Mouse (Mus musculus) embryonic facial prominence, embryonic 13.5 days (tissue): ENCODE measurements at regions not wholly inside any gene's neighbourhood (a gene's known extent, or its start where the extent isn't known, plus 50 kb on each side); places are given as distances from the start of the nearest gene placed in this dataset.
A peak's percentile ranks its signal among the peaks of the same experiment; 100 is the strongest.

Experiments
- ATAC-seq: fragments of 200-750 bp; cut with Nextera tagmentation; 2 replicates; pipeline ENCODE4 v1.8.0; 2017; ENCODE audit warnings: low read depth; ENCODE audit not compliant: insufficient number of reproducible peaks, insufficient read depth, low FRiP score, low TSS enrichment
- H3K27ac ChIP-seq: fragments of 300-500 bp; sonication (generic); 2 replicates; pipeline ENCODE4 v1.5.1; 2015; ENCODE audit warnings: moderate library complexity, mild to moderate bottlenecking, inconsistent platforms
- H3K27me3 ChIP-seq: fragments of 300-500 bp; sonication (generic); 2 replicates; pipeline ENCODE4 v1.6.1; 2015; ENCODE audit warnings: mild to moderate bottlenecking, inconsistent platforms
- H3K36me3 ChIP-seq: fragments of 300-500 bp; sonication (generic); 2 replicates; pipeline ENCODE4 v1.6.1; 2015; ENCODE audit warnings: mild to moderate bottlenecking, inconsistent platforms
- H3K4me1 ChIP-seq: fragments of 300-500 bp; sonication (generic); 2 replicates; pipeline ENCODE4 v1.6.1; 2015; ENCODE audit warnings: inconsistent platforms
- H3K4me2 ChIP-seq: fragments of 300-500 bp; sonication (generic); 2 replicates; pipeline ENCODE4 v1.6.1; 2015; ENCODE audit warnings: moderate library complexity, mild to moderate bottlenecking, inconsistent platforms
- H3K4me3 ChIP-seq: fragments of 300-500 bp; sonication (generic); 2 replicates; pipeline ENCODE4 v1.5.1; 2015; ENCODE audit warnings: mild to moderate bottlenecking, inconsistent platforms
- H3K9ac ChIP-seq: fragments of 300-500 bp; sonication (generic); 2 replicates; pipeline ENCODE4 v1.6.1; 2015; ENCODE audit warnings: mild to moderate bottlenecking, inconsistent platforms
- H3K9me3 ChIP-seq: fragments of 300-500 bp; sonication (generic); 2 replicates; pipeline ENCODE4 v1.6.1; 2016; ENCODE audit warnings: inconsistent platforms
- WGBS: fragments of 180-500 bp; shearing (Covaris S2); methylation state at CpG from one replicate; pipeline ENCODE4 v1.1.7; 2015; ENCODE audit warnings: mixed read lengths; 5-methylcytosine and 5-hydroxymethylcytosine counted together

GRCm38 (mm10) chr5:119477926-119478325 is 192.5 kb upstream of the Tbx3 start:
- H3K4me1 ChIP-seq: peaks cover 18% of the 10 kb centered on the region
- H3K9me3 ChIP-seq: no peaks in the 10 kb centered on the region
- ATAC-seq: no peak

GRCm38 (mm10) chr5:119478331-119478730 is 192.1 kb upstream of the Tbx3 start:
- Histone ChIP-seq H3K4me2 (no peak overlapping the region), H3K4me3 (no peak overlapping the region), H3K9ac (no peak overlapping the region), H3K4me1 (peaks cover 18% of the 10 kb centered on the region), H3K27ac (no peak overlapping the region), H3K27me3 (no peaks in the 10 kb centered on the region), H3K36me3 (no peaks in the 10 kb centered on the region), H3K9me3 (no peaks in the 10 kb centered on the region)
- 79% methylated on average over 4 of the region's 4 CpGs for WGBS
- ATAC-seq: no peak

More at GRCm38 (mm10) chr5:119477926-119478325, 192.5 kb upstream of the Tbx3 start:
- Histone ChIP-seq H3K36me3 (no peaks in the 10 kb centered on the region), H3K27me3 (no peaks in the 10 kb centered on the region), H3K27ac (no peak overlapping the region), H3K4me2 (no peak overlapping the region), H3K9ac (no peak overlapping the region), H3K4me3 (no peak overlapping the region)
- 82% methylated on average over 2 of the region's 2 CpGs for WGBS

- 42% methylated on average over 28 of the region's 28 CpGs for WGBS
- ATAC-seq: no peak
- H3K27me3 ChIP-seq: no peaks in the 10 kb centered on the region; the same call in 1 of the 2 replicates
- H3K4me3 ChIP-seq: no peak overlapping the region
- no peak overlapping the region for H3K4me2 ChIP-seq
- H3K27ac ChIP-seq: peak overlapping the region; percentile 39
- no peak overlapping the region for H3K9ac ChIP-seq
- no peaks in the 10 kb centered on the region for H3K36me3 ChIP-seq
- no peaks in the 10 kb centered on the region for H3K9me3 ChIP-seq
- H3K4me1 ChIP-seq: peaks cover 18% of the 10 kb centered on the region
Measured at GRCm38 (mm10) chr5:119480191-119481190, 190.0 kb upstream of the Tbx3 start.

GRCm38 (mm10) chr5:119483706-119484105 is 186.8 kb upstream of the Tbx3 start:
- Histone ChIP-seq H3K36me3 (no peaks in the 10 kb centered on the region), H3K27me3 (no peaks in the 10 kb centered on the region; the same call in 1 of the 2 replicates), H3K9ac (no peak overlapping the region), H3K4me3 (no peak overlapping the region), H3K9me3 (no peaks in the 10 kb centered on the region), H3K27ac (no peak overlapping the region), H3K4me2 (no peak overlapping the region), H3K4me1 (peaks cover 18% of the 10 kb centered on the region)
- 88% methylated on average over 8 of the region's 8 CpGs for WGBS
- no peak for ATAC-seq

- no peaks in the 10 kb centered on the region for H3K9me3 ChIP-seq
- ATAC-seq: no peak
- no peak overlapping the region for H3K4me2 ChIP-seq
- no peak overlapping the region for H3K9ac ChIP-seq
- no peaks in the 10 kb centered on the region; the same call in 1 of the 2 replicates for H3K27me3 ChIP-seq
- no peak overlapping the region for H3K27ac ChIP-seq
- no peaks in the 10 kb centered on the region for H3K4me1 ChIP-seq
- H3K36me3 ChIP-seq: no peaks in the 10 kb centered on the region
- no peak overlapping the region for H3K4me3 ChIP-seq
Measured at GRCm38 (mm10) chr5:119486196-119486595, 184.3 kb upstream of the Tbx3 start.

- ATAC-seq: no peak
- no peaks in the 10 kb centered on the region for H3K4me1 ChIP-seq
- H3K27ac ChIP-seq: no peak overlapping the region
- H3K4me2 ChIP-seq: no peak overlapping the region
- H3K36me3 ChIP-seq: no peaks in the 10 kb centered on the region
- H3K4me3 ChIP-seq: no peak overlapping the region
- H3K9ac ChIP-seq: no peak overlapping the region
- no peaks in the 10 kb centered on the region; the same call in 1 of the 2 replicates for H3K27me3 ChIP-seq
- 68% methylated on average over 8 of the region's 8 CpGs for WGBS
- H3K9me3 ChIP-seq: no peaks in the 10 kb centered on the region
Measured at GRCm38 (mm10) chr5:119487184-119487583, 183.3 kb upstream of the Tbx3 start.

DNA sequence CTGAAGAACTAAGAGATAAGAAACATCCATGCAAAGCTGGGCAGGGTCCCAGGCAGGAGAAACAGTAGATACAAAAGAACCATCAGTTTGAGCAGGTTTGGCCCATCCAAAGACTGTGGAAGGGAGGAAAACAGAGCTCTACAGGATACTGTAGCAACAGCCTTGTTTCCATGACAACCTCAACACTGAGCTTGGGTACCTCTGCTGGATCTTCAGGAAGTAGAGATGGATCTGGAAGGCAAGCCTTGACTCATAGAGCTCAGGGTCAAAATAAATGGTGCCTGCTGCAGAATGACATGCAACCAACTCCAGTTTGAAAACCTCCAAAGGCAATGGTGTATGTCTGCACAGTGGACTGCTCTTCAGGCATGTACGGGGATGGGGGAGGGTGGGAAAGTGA is 173.0 kb upstream of the Tbx3 start:
- WGBS: 77% methylated on average over 1 of the region's 1 CpGs
- Histone ChIP-seq H3K27ac (no peak overlapping the region), H3K9me3 (no peaks in the 10 kb centered on the region), H3K4me3 (no peak overlapping the region), H3K9ac (no peak overlapping the region), H3K36me3 (no peaks in the 10 kb centered on the region), H3K27me3 (no peaks in the 10 kb centered on the region), H3K4me1 (no peaks in the 10 kb centered on the region), H3K4me2 (no peak overlapping the region)
- ATAC-seq: no peak

- H3K4me1 ChIP-seq: no peaks in the 10 kb centered on the region
- no peak overlapping the region for H3K4me2 ChIP-seq
- no peak overlapping the region for H3K4me3 ChIP-seq
- H3K9ac ChIP-seq: no peak overlapping the region
- H3K27ac ChIP-seq: no peak overlapping the region
- WGBS: 74% methylated on average over 6 of the region's 6 CpGs
- H3K9me3 ChIP-seq: no peaks in the 10 kb centered on the region
- no peaks in the 10 kb centered on the region for H3K27me3 ChIP-seq
- no peak for ATAC-seq
- no peaks in the 10 kb centered on the region for H3K36me3 ChIP-seq
Measured at GRCm38 (mm10) chr5:119498431-119498830, 172.0 kb upstream of the Tbx3 start.

DNA sequence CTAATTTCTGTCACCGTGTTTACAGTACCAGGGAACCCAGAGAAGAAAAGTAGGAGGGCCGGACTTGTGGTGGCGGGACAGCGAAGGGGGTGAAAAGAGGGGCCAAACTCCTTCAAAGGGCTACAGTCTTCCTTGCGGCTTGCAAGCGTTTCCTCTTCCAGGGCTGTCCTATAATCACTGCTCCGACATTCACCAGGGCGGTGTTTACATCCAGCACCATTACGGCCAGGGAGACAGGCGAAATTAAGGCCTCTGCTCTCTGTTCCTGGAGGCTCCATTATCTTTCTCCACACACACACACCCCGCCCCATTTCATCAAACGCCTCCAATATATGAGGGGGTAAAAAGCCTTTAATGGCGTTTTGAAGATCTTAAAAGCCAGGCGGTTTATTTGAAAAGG is 162.8 kb upstream of the Tbx3 start:
- Histone ChIP-seq H3K9ac (no peak overlapping the region), H3K4me3 (no peak overlapping the region), H3K4me1 (no peaks in the 10 kb centered on the region; the same call in 1 of the 2 replicates), H3K27ac (peak overlapping the region; percentile 51), H3K9me3 (no peaks in the 10 kb centered on the region), H3K36me3 (no peaks in the 10 kb centered on the region), H3K27me3 (no peaks in the 10 kb centered on the region), H3K4me2 (no peak overlapping the region)
- 54% methylated on average over 14 of the region's 14 CpGs for WGBS
- no peak for ATAC-seq

DNA sequence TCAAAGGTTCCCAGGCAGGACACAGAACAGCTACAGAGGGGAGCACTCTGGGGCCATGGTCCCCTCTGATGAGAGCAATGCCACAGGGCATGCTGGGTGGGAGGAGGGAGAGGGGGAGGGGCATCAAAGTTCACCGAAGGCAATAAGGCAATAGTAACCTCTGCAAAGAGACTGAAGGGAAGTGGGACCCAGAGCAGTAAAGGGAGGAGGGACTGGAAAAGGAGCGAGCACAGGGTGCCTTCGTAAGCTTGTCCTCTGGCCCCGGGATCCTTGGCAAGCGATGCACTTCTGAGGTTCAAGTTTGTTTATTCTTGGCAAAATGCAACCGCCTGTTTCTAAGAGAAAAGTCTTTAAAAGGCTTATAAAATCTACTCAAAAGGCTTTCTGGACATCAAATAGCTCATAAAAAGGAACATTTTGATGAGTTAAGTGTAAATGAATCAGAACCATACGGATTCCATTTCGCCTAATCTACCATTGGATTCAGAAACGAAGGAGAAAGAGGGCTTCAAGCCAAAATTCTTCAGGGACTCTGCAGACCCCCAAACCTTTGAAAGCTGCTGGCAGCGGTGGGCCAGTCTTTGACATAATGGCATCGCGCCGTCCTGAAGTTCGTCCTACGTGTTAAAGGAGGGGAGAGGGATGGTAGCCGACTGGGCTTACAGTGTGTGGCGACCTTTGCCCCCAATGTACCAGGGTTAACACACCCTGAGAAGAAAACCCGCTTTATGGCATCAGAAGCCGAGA is 151.8 kb upstream of the Tbx3 start:
- Histone ChIP-seq H3K4me2 (0 out of 2 replicates have a peak overlapping the region, but pooled peaks have one; percentile 30), H3K27ac (peak overlapping the region; percentile 51), H3K4me1 (peaks cover 42% of the 10 kb centered on the region), H3K4me3 (no peak overlapping the region), H3K9me3 (no peaks in the 10 kb centered on the region), H3K9ac (no peak overlapping the region), H3K36me3 (no peaks in the 10 kb centered on the region), H3K27me3 (peaks cover 3% of the 10 kb centered on the region; the same call in 1 of the 2 replicates)
- 45% methylated on average over 19 of the region's 19 CpGs for WGBS
- ATAC-seq: 0 out of 2 replicates have a peak, but pooled peaks have one; percentile 37

DNA sequence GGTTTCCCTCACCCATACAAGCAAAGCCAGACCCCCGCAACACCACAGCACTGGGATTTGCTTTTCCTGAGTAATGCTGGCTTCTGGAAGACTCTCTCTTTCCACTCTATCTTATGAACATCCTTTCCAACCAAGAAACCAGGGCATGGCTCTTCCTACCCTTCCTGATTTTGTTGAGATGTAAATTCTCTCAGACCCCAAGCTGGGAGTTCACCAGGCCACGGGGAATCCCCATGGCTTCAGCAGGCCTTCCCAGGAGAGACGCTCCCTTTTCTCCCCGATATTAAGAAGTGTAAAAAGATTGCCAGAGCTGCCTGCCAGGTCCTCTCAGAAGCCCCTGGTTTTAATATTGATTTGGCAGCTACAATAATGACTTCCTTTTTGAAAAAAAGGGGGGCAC is 146.3 kb upstream of the Tbx3 start:
- Histone ChIP-seq H3K27ac (no peak overlapping the region), H3K36me3 (no peaks in the 10 kb centered on the region), H3K4me3 (no peak overlapping the region), H3K9ac (no peak overlapping the region), H3K4me1 (peaks cover 33% of the 10 kb centered on the region), H3K27me3 (peaks cover 6% of the 10 kb centered on the region; the same call in 1 of the 2 replicates), H3K4me2 (no peak overlapping the region), H3K9me3 (no peaks in the 10 kb centered on the region)
- WGBS: 29% methylated on average over 4 of the region's 4 CpGs
- ATAC-seq: no peak
